Mouse (Mus musculus) gonadal fat pad, adult 2 months (tissue): ENCODE measurements around the gene 2010106E10Rik. TPM values are rescaled to one million over a fixed set of nuclear protein-coding genes. Genes with fewer than 3 reads are reported as not detected.

Experiments used
- DNase-seq: peaks from one replicate; pipeline ENCODE4 v3.0.0-alpha.2; 2012; ENCODE audit warnings: low read depth
- polyA plus RNA-seq: library from polyadenylated mRNA; depleted of rRNA; stranded (reverse); fragments of >200 nt; gene quantifications from 2 replicates; pipeline ENCODE4 v1.2.3, GENCODE M21; 2012; rRNA removed

Gene 2010106E10Rik
- not detected in 2 replicates for polyA plus RNA-seq

DNA sequence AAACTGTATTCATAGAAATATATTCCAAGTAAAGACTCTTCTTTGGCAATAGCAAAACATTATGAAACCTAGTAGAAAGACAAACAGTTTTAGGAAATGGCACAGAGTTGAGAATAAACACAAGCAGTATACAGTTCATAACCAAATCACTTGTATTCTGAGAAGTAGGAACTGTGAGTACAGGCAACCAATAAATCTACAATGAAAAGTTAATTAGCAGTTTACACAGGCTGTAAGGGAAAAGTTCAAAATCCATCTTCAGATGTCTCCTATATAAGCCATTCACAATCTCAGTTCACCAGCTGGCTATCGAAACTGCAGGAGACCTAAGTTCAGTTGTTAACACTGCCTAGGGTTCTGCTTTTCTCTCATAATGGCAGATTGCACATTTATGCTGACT is at the start of gene 2010106E10Rik:
TSS of gene 2010106E10Rik (plus strand) at position 301 of the 400 bp plus-strand sequence.
- no peak for DNase-seq

DNA sequence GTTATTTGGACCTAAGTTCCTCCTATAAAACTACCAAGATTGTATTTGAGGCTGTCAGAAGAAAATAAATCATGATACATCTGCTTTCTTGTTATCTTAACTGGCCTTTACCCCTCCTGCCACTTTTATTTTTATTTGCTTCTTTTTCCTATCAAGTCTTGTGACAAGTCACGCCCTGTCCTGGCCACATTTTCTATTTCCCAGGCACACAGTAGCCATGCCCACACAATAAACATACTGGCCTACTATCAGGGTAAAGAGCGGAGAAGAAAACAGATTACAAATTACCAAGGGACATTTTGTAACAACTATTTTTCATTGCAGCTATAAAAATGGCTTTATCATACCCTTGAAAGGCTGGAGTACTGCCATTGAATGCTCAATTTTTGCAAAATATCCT is 10.6 kb downstream of the 2010106E10Rik start:
- DNase-seq = no peak

DNA sequence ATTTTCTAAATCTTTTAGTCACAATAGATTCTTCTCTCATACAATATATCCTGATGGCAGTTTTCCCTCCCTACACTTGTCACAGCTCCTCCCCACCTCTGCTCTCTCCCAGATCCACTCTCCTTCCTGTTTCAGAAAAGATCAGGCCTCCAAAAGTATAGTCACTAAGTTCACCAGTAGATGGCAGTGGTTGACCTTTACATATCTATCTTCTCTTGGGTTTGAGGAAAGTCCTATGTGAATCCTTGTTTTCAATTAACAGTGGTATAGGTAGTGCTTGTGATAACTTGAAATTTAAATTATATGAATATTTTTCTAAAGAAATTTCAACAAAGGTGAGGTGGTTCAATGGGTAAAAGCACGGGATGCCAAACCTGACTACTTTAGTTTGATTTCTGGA is 29.7 kb downstream of the 2010106E10Rik start:
- DNase-seq = no peak

DNA sequence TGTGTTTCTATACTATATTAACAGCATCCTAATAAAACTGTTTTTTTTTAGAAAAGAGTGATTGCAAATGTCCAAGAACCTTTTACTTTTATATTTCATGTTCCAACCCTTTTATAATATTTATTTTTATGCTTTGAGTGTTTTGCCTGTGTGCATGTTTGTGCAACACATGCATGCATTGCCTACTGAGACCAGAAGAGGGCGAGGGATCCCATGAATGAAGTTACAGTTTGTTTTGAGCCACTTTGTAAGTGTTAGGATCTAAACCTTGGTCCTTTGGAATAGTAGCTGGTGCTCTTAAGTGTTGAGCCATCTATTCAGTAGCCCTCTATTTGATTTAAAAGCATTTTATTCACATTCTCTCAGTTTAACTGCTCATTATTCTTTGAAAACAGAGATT is 48.0 kb downstream of the 2010106E10Rik start:
- no peak for DNase-seq

DNA sequence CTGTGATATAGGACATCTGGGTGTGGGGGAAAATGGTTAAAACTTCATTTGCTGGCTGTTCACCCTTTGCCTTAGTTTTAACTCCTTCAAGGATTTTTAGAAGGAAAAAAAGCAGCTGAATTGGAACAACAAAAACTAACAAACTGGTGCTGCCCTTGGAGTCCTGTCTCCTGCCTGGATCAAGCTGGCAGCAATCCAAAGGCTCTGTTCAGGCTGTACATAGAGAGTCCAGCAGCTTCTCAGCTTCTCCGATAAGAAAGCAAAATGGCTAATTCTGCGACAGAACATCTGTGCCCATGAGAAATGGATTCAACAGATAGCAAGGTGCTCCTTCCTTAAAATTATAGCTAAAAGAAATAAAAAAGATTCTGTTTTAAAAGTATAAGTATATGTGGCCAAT is 72.6 kb downstream of the 2010106E10Rik start:
- DNase-seq = no peak

DNA sequence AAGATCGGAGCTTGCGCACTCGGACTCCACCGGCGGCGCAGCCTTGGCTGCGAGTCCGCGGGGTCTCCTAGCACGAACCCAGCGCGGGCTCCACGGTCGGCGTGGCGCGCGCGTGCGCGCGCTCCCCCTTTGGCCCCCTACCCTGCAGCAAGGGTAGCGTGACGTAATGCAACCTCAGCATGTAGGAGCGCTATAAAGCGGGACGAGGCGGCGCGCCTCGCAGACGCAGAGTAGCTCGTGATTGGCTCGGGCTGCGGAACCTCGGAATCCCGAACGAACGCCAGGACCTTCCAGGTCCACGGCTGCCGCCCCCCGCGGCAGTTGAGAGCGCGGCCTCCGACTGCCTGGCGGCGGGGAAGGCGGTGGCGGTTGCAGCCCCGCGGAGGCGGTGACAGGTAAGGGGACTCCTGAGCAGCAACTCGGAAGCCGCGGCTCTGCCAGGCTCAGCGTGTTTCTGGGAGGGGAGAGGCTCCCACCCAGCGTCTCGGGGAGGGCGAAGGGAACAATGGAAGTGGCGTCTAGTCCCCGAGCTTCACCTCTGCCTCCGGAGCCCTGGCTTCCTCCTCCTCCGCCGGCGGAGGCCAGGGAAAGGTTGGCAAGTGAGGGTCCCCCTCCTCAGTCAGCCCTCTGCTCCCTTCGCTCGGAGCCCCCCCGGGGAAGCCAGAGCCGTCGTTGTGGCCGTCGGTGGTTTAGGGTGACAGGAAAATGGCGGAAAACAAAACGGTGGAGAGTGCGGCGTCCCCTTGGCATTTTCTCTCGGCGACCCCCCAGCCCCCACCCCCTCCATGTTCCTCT is 105.6 kb downstream of the 2010106E10Rik start, which contains the start of gene Zfp711:
TSS of gene Zfp711 (plus strand) at position 16 of the 795 bp plus-strand sequence.
- peak; percentile 3 for DNase-seq

DNA sequence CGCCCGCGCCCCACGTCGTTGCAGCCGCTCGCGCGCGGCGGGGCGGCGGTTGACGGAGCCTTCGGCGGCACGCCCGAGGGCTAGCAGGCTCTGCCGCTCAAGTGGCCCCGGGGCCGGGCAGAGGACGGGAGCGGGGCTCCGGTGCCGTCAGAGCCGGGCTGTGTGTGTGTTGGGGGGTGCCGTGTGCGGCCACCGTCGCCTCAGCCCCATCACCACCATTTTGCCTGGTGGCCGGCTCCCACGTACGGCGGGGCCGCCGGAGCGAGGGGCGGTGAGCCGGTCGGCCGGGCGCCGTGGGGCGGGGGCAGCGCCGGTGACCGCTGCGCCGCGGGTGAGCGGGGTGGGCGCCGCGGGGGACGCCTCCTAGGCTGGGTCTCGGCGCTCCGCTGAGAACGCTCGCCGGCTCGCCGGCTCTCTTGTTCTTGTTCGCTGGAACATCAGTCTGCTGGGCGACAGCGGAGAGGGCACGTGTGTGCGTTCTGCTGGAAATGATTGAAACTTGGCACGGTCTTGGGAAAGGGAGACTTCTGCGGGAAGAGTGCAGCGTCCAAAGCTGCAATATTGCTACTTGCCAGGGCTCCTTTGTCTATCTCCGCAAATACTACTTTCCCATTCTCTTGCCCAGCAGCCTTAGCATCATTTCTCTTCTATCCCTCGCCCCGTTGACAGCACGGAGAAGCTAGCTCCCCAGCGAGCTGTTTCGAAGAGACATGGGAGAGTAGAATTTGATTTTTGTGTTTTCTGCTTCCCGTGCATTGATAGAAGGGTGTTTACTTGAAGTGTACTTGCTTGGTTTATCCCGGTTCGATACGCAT is 106.4 kb downstream of the 2010106E10Rik start:
- no peak for DNase-seq

Other genes with a start within 250 kb of the 2010106E10Rik start
- gene Apool, start 183.9 kb upstream of the 2010106E10Rik start, polyA plus RNA-seq = 5.2 and 6.8 TPM in 2 replicates
- 0.09 and 0.14 TPM in 2 replicates for gene Satl1, start 88.5 kb upstream of the 2010106E10Rik start, polyA plus RNA-seq
- gene Zfp711, start 105.3 kb downstream of the 2010106E10Rik start, polyA plus RNA-seq = 0.12 and 0.20 TPM in 2 replicates
- 0.03 TPM in 2 replicates for gene Pof1b, start 203.4 kb downstream of the 2010106E10Rik start, polyA plus RNA-seq